ENCODE assay signal across 25 mouse cellular contexts in genomic region chr3:93129076-93129475, GRCm38 (mm10). TPM values are rescaled to one million over a fixed set of nuclear protein-coding genes. Genes with fewer than 3 reads are reported as not detected.
DNase-seq lines count a peak whose midpoint lies in the region; ATAC-seq and TF ChIP-seq lines count a peak whose summit lies in the region.
"Had no signal": no experiment of that assay in that cellular context is flagged by ENCODE, and none has a peak within 500 bp of the region (broad histone marks: within the 10 kb centered on the region; RNA-seq: fewer than 3 reads in every experiment).

No protein-coding gene starts in this region.

- H3K9me3 ChIP-seq in stomach, embryonic 16.5 days (replicated peaks; ENCODE audit: control insufficient read depth, low read length) = no peaks in the 10 kb centered on the region
- no peaks in the 10 kb centered on the region for H3K9me3 ChIP-seq in liver, postnatal 0 days (ENCODE audit: low read length)

- H3K4me1 ChIP-seq in stomach, embryonic 16.5 days (ENCODE audit: control insufficient read depth, insufficient read depth, low read length) = no peaks in the 10 kb centered on the region
- H3K4me1 ChIP-seq in liver, postnatal 0 days (ENCODE audit: insufficient read depth) = no peaks in the 10 kb centered on the region

- WGBS in stomach, embryonic 16.5 days = 44% methylated on average over 5 of the region's 5 CpGs
- WGBS in liver, postnatal 0 days (ENCODE audit: insufficient replicate concordance) = 49% methylated on average over 5 of the region's 5 CpGs

- no peak overlapping the region for H3K9ac ChIP-seq in stomach, embryonic 16.5 days (ENCODE audit: low read length)
- H3K9ac ChIP-seq in liver, postnatal 0 days (replicated peaks) = no peak overlapping the region
- H3K9ac ChIP-seq: forebrain, postnatal 0 days; lung, embryonic 14.5 days had no signal

- H3K4me3 ChIP-seq in stomach, embryonic 16.5 days (replicated peaks; ENCODE audit: low read length) = no peak overlapping the region
- no peak overlapping the region for H3K4me3 ChIP-seq in liver, postnatal 0 days (ENCODE audit: low read depth, low read length)

- H3K27me3 ChIP-seq in stomach, embryonic 16.5 days (ENCODE audit: control insufficient read depth, insufficient read depth, low read length) = no peaks in the 10 kb centered on the region
- H3K27me3 ChIP-seq in liver, postnatal 0 days (ENCODE audit: insufficient read depth, low read length) = no peaks in the 10 kb centered on the region

- TF ChIP-seq EP300 in liver, postnatal 0 days (IDR thresholded peaks at IDR 0.05; ENCODE audit: low read depth) = no peak

- DNase-seq in cerebellum, postnatal 14 days = peak; percentile 1 to 17
- DNase-seq in ovary, postnatal 14 days (ENCODE audit: low spot score) = peak; percentile 9
- no peak for DNase-seq in ovary, adult 18-20 months (ENCODE audit: low spot score)
- DNase-seq in lung, adult 18-20 months = peak; percentile 15 to 47
- DNase-seq in liver, postnatal 0 days = no peak
- no peak for DNase-seq in layer of hippocampus, adult 8-10 months (ENCODE audit: low spot score in 2 of 2)
- DNase-seq: cerebellum, adult 11 months; forebrain, postnatal 0 days; heart, adult 18-20 months; layer of hippocampus, postnatal 36 days; liver; lung, embryonic 14.5 days; right cerebral cortex, postnatal 4 days had no signal

- no peaks in the 10 kb centered on the region for H3K36me3 ChIP-seq in stomach, embryonic 16.5 days (ENCODE audit: control insufficient read depth, insufficient read depth, low read length)
- no peaks in the 10 kb centered on the region for H3K36me3 ChIP-seq in liver, postnatal 0 days (replicated peaks; ENCODE audit: insufficient read depth, low read length)

- no peak overlapping the region for H3K4me2 ChIP-seq in stomach, embryonic 16.5 days (ENCODE audit: low read depth, low read length)
- H3K4me2 ChIP-seq in liver, postnatal 0 days (ENCODE audit: low read depth, low read length) = no peak overlapping the region
- H3K4me2 ChIP-seq: lung, embryonic 14.5 days had no signal

- H3K27ac ChIP-seq in stomach, embryonic 16.5 days (ENCODE audit: low read length) = peak overlapping the region; percentile 72
- H3K27ac ChIP-seq in liver, postnatal 0 days (ENCODE audit: low read depth) = no peak overlapping the region
- H3K27ac ChIP-seq: kidney, postnatal 0 days had no signal

- no peak for TF ChIP-seq CTCF in liver, postnatal 0 days (IDR thresholded peaks at IDR 0.05; ENCODE audit: low read depth)

- no peak for ATAC-seq in cerebellum, adult (ENCODE audit: insufficient number of reproducible peaks, low FRiP score, low TSS enrichment)
- no peak for ATAC-seq in stomach, embryonic 16.5 days (ENCODE audit: insufficient read depth, low FRiP score)
- no peak for ATAC-seq in liver, postnatal 0 days
- ATAC-seq: forebrain, postnatal 0 days; hindbrain, embryonic 16.5 days had no signal

RNA-seq across cellular contexts. Expression of gene Crnn, which starts 15.5 kb away (rescaled TPM):
- polyA plus RNA-seq in stomach, embryonic 16.5 days (2015; fragmentation: Nextera tagmentation; extraction: Ambion mirVana) = 1.6 and 2.4 TPM in 2 replicates
- polyA plus RNA-seq in liver, postnatal 0 days (2015; fragmentation: Nextera tagmentation; extraction: Ambion mirVana) = not detected in 2 replicates
- not detected for total RNA-seq in layer of hippocampus, adult 8-10 months (2022)
- total RNA-seq: adrenal gland, adult 18-20 months; forebrain, postnatal 0 days; gastrocnemius, adult 8-10 months; heart, adult 18-20 months; heart, postnatal 14 days; layer of hippocampus, postnatal 36 days; left cerebral cortex, postnatal 25 days; MEL had no signal
- polyA plus RNA-seq: embryonic facial prominence, embryonic 11.5 days; forebrain, postnatal 0 days; hindbrain, embryonic 16.5 days; kidney, postnatal 0 days; lung, embryonic 14.5 days; midbrain, postnatal 0 days; neural tube, embryonic 11.5 days had no signal

Comparison
In these comparisons a context has a peak if more than half of its experiments do, and no peak if none do; other contexts are left out.
1. DNase-seq: peak in cerebellum, postnatal 14 days (2 of 2), ovary, postnatal 14 days (single experiment) and lung, adult 18-20 months (2 of 2); none in ovary, adult 18-20 months (single experiment), liver, postnatal 0 days (single experiment) and layer of hippocampus, adult 8-10 months (0 of 2).